Mouse (Mus musculus) c-Kit-positive CD71-negative TER-119-negative erythroid progenitor cells, embryonic 14.5 days (primary cell): Measurements from ENCODE around the gene Smim14.
A peak's percentile ranks its signal among the peaks of the same experiment; 100 is the strongest.

Source experiments
- DNase-seq: peaks from one replicate; pipeline ENCODE4 v3.0.0-alpha.2; 2013; ENCODE audit warnings: low read depth

The Smim14 gene

GRCm38 (mm10) chr5:65401251-65401994 lies 135.6 kb downstream of the Smim14 start:
- DNase-seq: peak; percentile 82
